Mouse (Mus musculus) WW6 (cell line): ENCODE results near the gene Serpind1.

ENCODE experiments used
- DNase-seq: peaks from one replicate; pipeline ENCODE4 v3.0.0-alpha.2; 2013; ENCODE audit warnings: low read depth, low spot score

Serpind1 gene

DNA sequence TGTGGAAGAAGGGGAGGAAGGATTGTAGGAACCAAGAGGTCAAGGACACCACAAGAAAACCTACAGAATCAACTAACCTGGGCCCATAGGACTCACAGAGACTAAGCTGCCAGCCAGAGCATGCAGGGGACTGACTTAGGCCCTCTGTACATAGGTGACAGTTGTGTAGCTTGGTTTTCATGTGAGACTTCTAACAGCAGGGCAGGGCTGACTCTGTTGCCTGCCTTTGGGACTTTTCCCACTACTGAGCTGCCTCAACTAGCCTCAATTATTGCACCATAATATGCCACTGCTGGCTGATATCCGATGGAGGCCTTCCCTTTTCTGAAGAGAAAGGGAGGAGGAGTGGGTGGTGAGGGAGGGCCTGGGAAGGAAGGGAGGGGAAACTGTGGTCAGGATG, 15.6 kb downstream of the Serpind1 start:
- DNase-seq, result no peak

- no peak for DNase-seq
These were observed 24.9 kb downstream of the Serpind1 start for GRCm38 (mm10) chr16:17356031-17356430.

DNA sequence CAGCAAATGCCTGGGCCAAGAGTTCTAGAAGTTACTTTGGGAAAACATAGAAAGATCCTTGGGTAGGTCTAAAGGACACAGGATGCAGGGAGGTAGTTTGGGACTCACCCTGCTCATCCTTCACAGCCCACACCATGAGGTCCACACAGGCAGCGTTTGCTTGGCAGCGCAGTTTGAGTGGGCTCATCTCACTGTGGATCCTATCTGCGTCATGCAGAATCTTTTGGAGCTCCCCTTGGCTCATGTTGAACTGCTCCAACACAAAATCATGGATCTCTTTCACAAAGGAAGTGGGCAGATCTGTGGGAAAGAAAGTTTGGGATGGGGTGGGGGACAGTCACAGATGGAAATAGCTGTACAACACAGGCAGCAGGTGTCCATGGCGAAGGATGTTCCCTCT, 27.6 kb downstream of the Serpind1 start:
- no peak for DNase-seq

GRCm38 (mm10) chr16:17382306-17382705, 51.1 kb downstream of the Serpind1 start:
- DNase-seq, result no peak

DNA sequence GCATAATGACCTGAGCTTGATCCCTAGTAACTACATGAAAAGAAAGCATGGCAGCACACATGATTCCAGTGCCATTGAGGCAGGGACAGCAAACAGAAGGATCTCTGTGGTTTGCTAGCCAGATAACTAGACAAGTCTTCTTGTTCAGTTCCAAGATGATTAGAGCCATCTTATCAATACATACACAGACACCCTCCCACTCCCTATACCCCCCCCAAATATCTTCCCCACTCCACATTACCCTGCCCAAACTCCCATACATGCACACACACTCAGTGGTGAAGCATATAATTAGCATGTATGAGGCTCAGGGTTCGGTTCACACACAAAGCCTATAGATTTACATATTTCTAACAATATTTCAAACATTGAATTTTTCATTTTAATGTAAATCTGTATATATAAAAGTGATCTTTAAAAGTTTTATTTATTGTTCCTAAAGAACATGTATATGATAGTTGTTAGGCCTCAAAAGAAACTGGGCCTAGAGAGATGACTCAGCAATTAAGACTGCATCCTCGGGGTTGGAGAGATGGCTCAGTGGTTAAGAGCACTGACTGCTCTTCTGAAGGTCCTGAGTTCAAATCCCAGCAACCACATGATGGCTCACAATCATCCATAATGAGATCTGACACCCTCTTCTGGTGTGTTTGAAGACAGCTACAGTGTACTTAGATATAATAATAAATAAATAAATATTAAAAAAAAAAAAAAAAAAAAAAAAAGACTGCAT, 52.6 kb downstream of the Serpind1 start:
- no peak for DNase-seq

DNA sequence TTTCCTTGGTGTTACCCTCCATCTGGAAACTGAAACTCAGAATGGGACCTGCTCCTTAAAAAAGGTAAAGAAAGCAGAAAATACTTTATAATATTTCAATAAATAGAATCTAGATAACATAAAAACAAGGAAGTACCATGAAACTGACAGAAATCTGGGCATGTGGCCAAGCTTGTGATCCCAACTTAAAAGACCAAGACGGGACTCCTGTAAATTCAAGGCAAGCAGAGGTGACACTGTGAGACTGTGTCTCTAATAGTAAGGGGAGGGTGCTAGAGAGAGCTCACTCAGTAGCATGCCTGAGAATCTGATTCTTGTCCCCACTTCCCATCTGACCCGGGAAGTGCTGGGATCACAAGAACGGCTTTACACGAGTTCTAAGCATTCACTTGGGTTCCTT, 61.6 kb downstream of the Serpind1 start:
- no peak for DNase-seq
